Mouse (Mus musculus) forebrain, embryonic 14.5 days (tissue): ENCODE measurements at regions not wholly inside any gene's neighbourhood (a gene's known extent, or its start where the extent isn't known, plus 50 kb on each side); places are given as distances from the start of the nearest gene placed in this dataset.

Source experiments
- ATAC-seq: fragments of 200-750 bp; cut with Nextera tagmentation; 2 replicates; pipeline ENCODE4 v1.8.0; 2017; ENCODE audit warnings: mild to moderate bottlenecking, moderate library complexity
- DNase-seq: peaks from one replicate; pipeline ENCODE4 v3.0.0-alpha.2; 2015; ENCODE audit warnings: low spot score
- H3K27ac ChIP-seq: fragments of 300-500 bp; sonication (generic); 2 replicates; pipeline ENCODE4 v1.5.1; 2014; ENCODE audit warnings: low read depth, mild to moderate bottlenecking, control low read depth, low read length, moderate library complexity
- H3K27me3 ChIP-seq: fragments of 300-500 bp; sonication (generic); replicated peaks from 2 replicates; pipeline ENCODE4 v1.6.1; 2014; ENCODE audit warnings: low read length, control low read depth, mixed read lengths; ENCODE audit not compliant: control insufficient read depth, insufficient read depth
- H3K36me3 ChIP-seq: fragments of 300-500 bp; sonication (generic); 2 replicates; pipeline ENCODE4 v1.6.1; 2014; ENCODE audit warnings: low read length, control low read depth; ENCODE audit not compliant: control insufficient read depth, insufficient read depth
- H3K4me1 ChIP-seq: fragments of 300-500 bp; sonication (generic); 2 replicates; pipeline ENCODE4 v1.6.1; 2014; ENCODE audit warnings: antibody characterized with exemption, low read length, control low read depth; ENCODE audit not compliant: control insufficient read depth, insufficient read depth
- H3K4me2 ChIP-seq: fragments of 300-500 bp; sonication (generic); 2 replicates; pipeline ENCODE4 v1.6.1; 2014; ENCODE audit warnings: mild to moderate bottlenecking, control low read depth, low read length
- H3K4me3 ChIP-seq: fragments of 300-500 bp; sonication (generic); 2 replicates; pipeline ENCODE4 v1.5.1; 2014; ENCODE audit warnings: low read depth, low read length, control low read depth
- H3K9ac ChIP-seq: fragments of 300-500 bp; sonication (generic); 2 replicates; pipeline ENCODE4 v1.6.1; 2014; ENCODE audit warnings: mild to moderate bottlenecking, low read length, control low read depth, moderate library complexity
- H3K9me3 ChIP-seq: fragments of 300-500 bp; sonication (generic); replicated peaks from 2 replicates; pipeline ENCODE4 v1.6.1; 2016; ENCODE audit warnings: low read length, control low read depth, mixed read lengths; ENCODE audit not compliant: control insufficient read depth
- WGBS: fragments of 180-500 bp; shearing (Covaris S2); extraction: QIAGEN DNeasy Blood & Tissue Kit; methylation state at CpG from one replicate; pipeline ENCODE4 v1.1.7; 2014; 5-methylcytosine and 5-hydroxymethylcytosine counted together

DNA sequence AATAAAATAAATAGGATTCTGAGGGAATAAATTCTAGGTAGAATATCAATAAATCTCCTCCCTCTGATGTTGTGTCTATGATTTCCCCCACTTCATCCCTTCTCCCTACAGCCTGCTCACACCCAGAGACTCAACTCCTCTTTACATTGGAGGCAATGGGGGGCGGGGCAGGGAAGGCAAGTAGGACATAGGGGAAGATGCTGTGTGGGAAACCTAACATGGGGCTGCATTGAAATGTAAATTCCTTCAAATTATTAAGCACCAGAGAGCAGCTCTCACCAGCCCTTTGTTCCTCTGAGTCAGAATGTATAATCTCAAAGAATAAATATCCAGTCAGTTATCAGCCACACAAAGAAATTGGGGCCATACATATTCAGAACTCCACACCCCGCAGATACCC is 91.6 kb downstream of the Nuf2 start:
- ATAC-seq: peak; percentile 89
- peak; percentile 74 for DNase-seq
- no peaks in the 10 kb centered on the region for H3K9me3 ChIP-seq
- no peaks in the 10 kb centered on the region for H3K36me3 ChIP-seq
- H3K4me2 ChIP-seq: no peak overlapping the region
- H3K27me3 ChIP-seq: no peaks in the 10 kb centered on the region
- H3K9ac ChIP-seq: no peak overlapping the region
- H3K27ac ChIP-seq: 0 out of 2 replicates have a peak overlapping the region, but pooled peaks have one; percentile 35
- peaks cover 10% of the 10 kb centered on the region for H3K4me1 ChIP-seq
- H3K4me3 ChIP-seq: no peak overlapping the region
- WGBS: 24% methylated on average over 2 of the region's 2 CpGs

DNA sequence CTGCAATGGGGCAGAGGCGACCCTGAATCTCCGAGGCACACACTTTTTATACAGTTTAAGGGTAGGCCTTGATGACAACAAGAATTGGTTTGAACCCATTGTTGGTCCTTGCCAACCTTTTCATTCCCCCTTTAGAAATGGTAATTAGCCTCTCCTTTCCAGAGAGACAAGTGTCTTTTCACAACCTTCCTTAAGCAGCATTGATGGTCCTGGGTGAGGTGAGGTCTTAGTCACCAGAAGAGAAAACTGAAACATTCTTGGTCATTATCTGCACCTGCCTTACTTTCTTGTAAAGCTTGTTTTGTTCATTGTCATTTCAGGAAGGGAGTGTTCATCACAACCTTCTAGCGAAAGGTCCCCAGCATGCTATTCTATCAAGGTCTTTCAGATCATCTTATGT is 93.3 kb downstream of the Nuf2 start:
- Histone ChIP-seq H3K4me2 (no peak overlapping the region), H3K4me1 (peaks cover 10% of the 10 kb centered on the region), H3K36me3 (no peaks in the 10 kb centered on the region), H3K27ac (no peak overlapping the region), H3K4me3 (no peak overlapping the region), H3K27me3 (no peaks in the 10 kb centered on the region), H3K9ac (no peak overlapping the region), H3K9me3 (no peaks in the 10 kb centered on the region)
- DNase-seq (no peak), ATAC-seq (no peak)
- WGBS: 61% methylated on average over 3 of the region's 3 CpGs

DNA sequence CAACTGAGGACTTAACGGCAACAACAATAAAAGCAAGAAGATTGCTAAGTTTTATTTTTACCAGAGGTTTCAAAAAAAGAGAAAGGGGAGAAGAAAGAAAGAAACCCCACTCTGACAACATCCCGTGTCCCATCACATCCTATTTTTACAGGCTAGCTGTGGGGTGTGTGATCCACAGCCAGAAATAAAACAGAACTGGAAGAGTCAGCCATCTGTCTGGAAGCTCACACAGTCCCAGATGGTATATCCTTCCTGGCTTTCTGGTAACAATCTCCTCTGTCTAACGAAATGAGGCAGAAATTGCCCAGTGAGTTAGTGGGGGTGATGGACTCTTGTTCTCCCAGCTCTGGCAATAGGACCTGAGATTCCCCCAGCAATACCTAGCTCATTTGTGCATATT is 108.9 kb downstream of the Nuf2 start:
- H3K9ac ChIP-seq: no peak overlapping the region
- no peak overlapping the region for H3K27ac ChIP-seq
- H3K9me3 ChIP-seq: no peaks in the 10 kb centered on the region
- ATAC-seq: no peak; the same call in 1 of the 2 replicates
- H3K4me2 ChIP-seq: no peak overlapping the region
- 60% methylated on average over 3 of the region's 3 CpGs for WGBS
- H3K4me3 ChIP-seq: no peak overlapping the region
- no peaks in the 10 kb centered on the region for H3K27me3 ChIP-seq
- no peaks in the 10 kb centered on the region for H3K4me1 ChIP-seq
- peak; percentile 60 for DNase-seq
- H3K36me3 ChIP-seq: no peaks in the 10 kb centered on the region

DNA sequence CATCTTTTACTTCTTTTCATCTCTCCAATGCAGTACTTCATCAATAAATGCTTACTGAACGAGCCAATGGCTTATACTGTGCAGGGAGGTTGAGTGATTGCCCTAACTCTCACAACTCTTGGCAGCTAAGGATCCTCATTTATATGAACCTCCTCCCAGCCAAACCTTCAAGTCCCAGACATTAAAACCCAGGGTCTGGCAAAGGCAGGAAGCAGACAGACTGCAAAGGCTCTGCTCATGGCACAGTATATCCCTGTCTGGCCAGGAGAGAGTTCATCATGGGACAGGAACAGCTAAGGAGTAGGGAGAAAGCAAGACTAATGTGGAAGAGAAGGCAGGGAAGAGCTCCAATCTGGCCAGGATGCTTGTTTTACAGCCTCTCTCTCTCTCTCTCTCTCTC is 109.6 kb downstream of the Nuf2 start:
- Histone ChIP-seq H3K9me3 (no peaks in the 10 kb centered on the region), H3K9ac (no peak overlapping the region), H3K36me3 (no peaks in the 10 kb centered on the region), H3K4me3 (no peak overlapping the region), H3K27ac (no peak overlapping the region), H3K4me2 (no peak overlapping the region), H3K27me3 (no peaks in the 10 kb centered on the region), H3K4me1 (no peaks in the 10 kb centered on the region)
- DNase-seq: peak; percentile 49
- ATAC-seq: no peak
- WGBS: 52% methylated on average over 1 of the region's 1 CpGs

DNA sequence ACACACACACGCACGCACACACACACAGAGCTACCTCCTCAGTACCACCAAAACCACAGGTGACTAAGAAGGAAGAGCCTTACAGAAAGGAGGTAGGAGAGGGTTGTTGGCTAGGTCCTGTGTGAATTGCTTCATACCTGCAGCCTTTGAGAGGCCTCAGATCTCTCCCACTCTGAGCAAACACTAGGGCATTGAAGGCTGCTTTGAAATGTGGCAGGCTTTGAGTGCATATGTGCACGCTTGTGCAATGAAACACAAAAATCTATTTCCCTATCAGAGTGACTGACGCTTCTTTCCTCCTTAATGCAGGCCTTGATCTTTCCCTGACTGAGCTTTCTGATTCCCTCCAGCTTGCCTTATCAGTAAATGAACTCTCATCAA is 112.6 kb downstream of the Nuf2 start:
- Histone ChIP-seq H3K9ac (no peak overlapping the region), H3K4me3 (no peak overlapping the region), H3K4me2 (no peak overlapping the region), H3K4me1 (no peaks in the 10 kb centered on the region), H3K9me3 (no peaks in the 10 kb centered on the region), H3K36me3 (no peaks in the 10 kb centered on the region), H3K27ac (no peak overlapping the region), H3K27me3 (no peaks in the 10 kb centered on the region)
- no peak for ATAC-seq
- WGBS: 94% methylated on average over 4 of the region's 4 CpGs
- DNase-seq: no peak

DNA sequence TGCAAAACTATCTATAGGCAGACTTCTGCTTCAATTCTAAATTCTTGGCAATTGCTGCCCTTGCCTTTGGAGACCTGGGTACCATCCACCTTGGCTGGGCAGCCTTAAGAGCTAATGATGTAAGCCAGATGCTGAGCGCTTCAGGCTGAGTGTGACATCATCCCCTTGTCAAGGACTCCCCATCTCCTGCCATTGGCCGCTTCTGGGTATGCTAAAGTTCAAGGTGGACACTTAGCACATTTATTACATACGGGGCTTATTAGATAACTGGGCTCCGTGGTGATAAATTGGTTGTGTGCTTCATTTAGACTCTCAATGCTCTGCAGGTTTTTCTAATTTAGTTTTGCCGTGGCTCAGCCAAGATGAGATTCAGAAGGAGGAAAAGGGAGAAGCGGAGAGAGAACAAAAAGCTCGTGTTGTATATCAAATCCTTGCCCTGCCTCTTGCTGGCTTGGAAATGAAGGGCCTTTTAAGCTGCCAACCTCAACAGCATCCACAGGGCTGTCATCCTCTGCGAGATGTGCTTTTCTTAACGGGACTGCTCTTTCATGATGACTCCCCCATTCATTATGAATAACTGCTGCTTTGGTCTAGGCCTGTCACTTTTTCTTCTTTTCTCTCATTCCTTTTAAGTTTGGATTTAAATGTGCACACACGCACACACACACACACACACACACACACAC is 113.1 kb downstream of the Nuf2 start:
- Histone ChIP-seq H3K4me3 (no peak overlapping the region), H3K9ac (no peak overlapping the region), H3K36me3 (no peaks in the 10 kb centered on the region), H3K9me3 (no peaks in the 10 kb centered on the region), H3K4me2 (no peak overlapping the region), H3K27ac (no peak overlapping the region), H3K4me1 (no peaks in the 10 kb centered on the region), H3K27me3 (no peaks in the 10 kb centered on the region)
- ATAC-seq (no peak), DNase-seq (no peak)
- 62% methylated on average over 10 of the region's 10 CpGs for WGBS

DNA sequence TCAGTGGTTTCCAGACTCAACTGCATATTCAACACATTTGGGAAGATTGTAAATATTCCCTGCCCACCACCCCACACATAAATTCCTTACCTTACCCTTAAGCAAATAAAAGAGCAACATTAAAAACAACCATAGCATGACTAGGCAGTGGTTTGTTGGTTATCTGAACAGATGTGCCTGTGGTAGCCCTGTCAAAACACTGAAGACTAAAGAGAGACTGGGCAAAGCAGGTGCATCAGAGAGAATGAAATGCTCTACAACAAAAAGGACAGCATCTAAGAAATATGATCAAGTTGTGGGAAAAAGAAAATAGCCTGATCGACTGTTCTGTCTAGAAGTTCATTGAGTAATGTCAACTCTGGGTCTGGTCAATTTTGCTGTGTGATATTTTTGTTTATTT is 114.6 kb downstream of the Nuf2 start:
- DNase-seq (no peak), ATAC-seq (no peak)
- no peak overlapping the region for H3K27ac ChIP-seq
- H3K4me2 ChIP-seq: no peak overlapping the region
- no peaks in the 10 kb centered on the region for H3K27me3 ChIP-seq
- WGBS: 97% methylated on average over 1 of the region's 1 CpGs
- H3K9me3 ChIP-seq: no peaks in the 10 kb centered on the region
- no peak overlapping the region for H3K4me3 ChIP-seq
- H3K9ac ChIP-seq: no peak overlapping the region
- H3K4me1 ChIP-seq: no peaks in the 10 kb centered on the region
- no peaks in the 10 kb centered on the region for H3K36me3 ChIP-seq

DNA sequence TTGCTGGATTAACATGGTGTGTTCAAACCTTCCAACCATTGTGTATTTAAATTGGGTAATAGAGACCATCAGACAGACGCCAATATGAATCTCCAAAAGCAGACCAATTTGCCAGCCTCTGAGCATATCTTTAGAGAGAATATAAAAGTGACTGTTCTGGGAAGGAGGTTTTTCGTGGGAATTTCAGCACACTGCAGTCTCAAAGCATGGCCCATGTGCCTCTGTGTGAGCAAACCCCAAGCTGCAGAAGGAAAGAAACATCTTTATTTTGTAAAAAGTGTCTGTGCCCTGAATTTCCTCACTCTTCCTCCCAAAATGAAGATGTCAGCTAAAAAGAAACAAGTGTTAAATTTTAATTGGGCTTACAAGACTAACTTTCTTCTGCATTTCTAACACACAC is 123.1 kb downstream of the Nuf2 start:
- Histone ChIP-seq H3K9ac (no peak overlapping the region), H3K36me3 (no peaks in the 10 kb centered on the region), H3K27ac (no peak overlapping the region), H3K4me1 (no peaks in the 10 kb centered on the region), H3K9me3 (no peaks in the 10 kb centered on the region), H3K27me3 (no peaks in the 10 kb centered on the region), H3K4me2 (no peak overlapping the region), H3K4me3 (no peak overlapping the region)
- ATAC-seq (no peak), DNase-seq (no peak)
- WGBS: 66% methylated on average over 2 of the region's 2 CpGs

DNA sequence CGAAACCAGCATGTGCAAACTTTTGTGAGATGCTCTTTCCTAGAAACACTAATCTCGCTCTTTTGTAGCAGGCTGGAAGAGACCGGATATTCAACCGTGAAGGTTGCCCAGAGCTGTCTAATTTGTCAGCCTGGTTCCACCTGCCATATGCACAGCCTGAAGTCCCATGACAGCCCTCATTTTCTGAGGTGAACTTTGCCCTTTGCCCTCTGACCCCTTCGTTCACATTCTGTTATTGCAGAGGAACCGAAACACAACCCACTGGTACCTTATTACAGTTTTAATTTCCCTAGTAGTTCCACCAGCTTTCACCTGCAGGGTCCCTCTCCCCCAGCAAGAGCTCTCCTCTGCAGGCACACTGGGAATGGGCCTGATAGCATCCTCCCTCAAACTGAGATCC is 130.4 kb downstream of the Nuf2 start:
- H3K4me1 ChIP-seq: no peaks in the 10 kb centered on the region
- H3K36me3 ChIP-seq: no peaks in the 10 kb centered on the region
- no peak for ATAC-seq
- no peak overlapping the region for H3K27ac ChIP-seq
- DNase-seq: no peak
- H3K9me3 ChIP-seq: no peaks in the 10 kb centered on the region
- no peak overlapping the region for H3K4me3 ChIP-seq
- no peaks in the 10 kb centered on the region for H3K27me3 ChIP-seq
- H3K4me2 ChIP-seq: no peak overlapping the region
- no peak overlapping the region for H3K9ac ChIP-seq
- 82% methylated on average over 6 of the region's 6 CpGs for WGBS
